Mouse (Mus musculus) testis, adult 2 months (tissue): ENCODE measurements at regions not wholly inside any gene's neighbourhood (a gene's known extent, or its start where the extent isn't known, plus 50 kb on each side); places are given as distances from the start of the nearest gene placed in this dataset.

Source experiments
- H3K27ac ChIP-seq: fragments of 200-500 bp; 2 replicates; pipeline ENCODE4 v1.5.1; 2012; ENCODE audit warnings: low read depth, low read length; ENCODE audit not compliant: control insufficient read depth, insufficient read depth
- H3K27me3 ChIP-seq: fragments of 200-500 bp; 2 replicates; pipeline ENCODE4 v1.6.1; 2012; ENCODE audit warnings: mild to moderate bottlenecking, low read length, moderate library complexity; ENCODE audit not compliant: control insufficient read depth, insufficient read depth
- H3K36me3 ChIP-seq: fragments of 200-500 bp; 2 replicates; pipeline ENCODE4 v1.6.1; 2012; ENCODE audit warnings: mild to moderate bottlenecking, low read length; ENCODE audit not compliant: control insufficient read depth, insufficient read depth
- H3K4me1 ChIP-seq: fragments of 200-500 bp; 2 replicates; pipeline ENCODE4 v1.6.1; 2012; ENCODE audit warnings: low read length; ENCODE audit not compliant: control insufficient read depth, insufficient read depth
- H3K4me3 ChIP-seq: fragments of 200-500 bp; 2 replicates; pipeline ENCODE4 v1.5.1; 2012; ENCODE audit warnings: low read depth, mild to moderate bottlenecking, low read length, moderate library complexity, mixed read lengths; ENCODE audit not compliant: control insufficient read depth
- CTCF ChIP-seq: fragments of 200-500 bp; IDR thresholded peaks from 2 replicates; pipeline ENCODE4 v1.5.1; 2012; ENCODE audit warnings: low read depth, mild to moderate bottlenecking, inconsistent platforms, low read length, moderate library complexity; ENCODE audit not compliant: control insufficient read depth, insufficient read depth, insufficient replicate concordance
- POLR2A ChIP-seq: fragments of 200-500 bp; IDR thresholded peaks from 2 replicates; pipeline ENCODE4 v1.6.1; 2012; ENCODE audit warnings: low read depth, mild to moderate bottlenecking, inconsistent platforms, low read length, moderate library complexity; ENCODE audit not compliant: control insufficient read depth

GRCm38 (mm10) chr13:114571731-114572130, 113.0 kb upstream of the Fst start:
- Histone ChIP-seq H3K27ac (no peak overlapping the region), H3K27me3 (no peaks in the 10 kb centered on the region), H3K4me3 (no peak overlapping the region), H3K4me1 (no peaks in the 10 kb centered on the region), H3K36me3 (no peaks in the 10 kb centered on the region)
- TF ChIP-seq POLR2A = no peak
- no peak for TF ChIP-seq CTCF

DNA sequence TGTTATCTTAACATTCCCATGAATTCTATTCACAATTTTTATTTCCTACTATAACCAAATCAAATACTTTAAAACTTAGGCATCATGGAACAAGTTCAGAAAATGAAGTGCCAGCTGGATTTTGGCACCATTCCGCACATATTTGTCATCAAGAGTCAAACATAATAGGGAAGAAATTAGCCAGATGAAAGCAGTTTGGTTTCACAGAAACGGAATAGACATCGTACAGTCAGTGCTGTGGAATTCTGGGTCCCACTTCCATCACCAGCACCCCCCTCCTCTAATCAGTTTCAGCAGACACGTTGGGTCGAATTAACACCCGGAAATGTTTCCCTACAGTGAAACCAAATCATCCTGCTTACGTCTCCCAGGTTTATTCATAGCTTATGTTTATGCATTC, 125.8 kb upstream of the Fst start:
- H3K36me3 ChIP-seq = no peaks in the 10 kb centered on the region
- H3K27ac ChIP-seq = no peak overlapping the region
- no peaks in the 10 kb centered on the region for H3K4me1 ChIP-seq
- H3K27me3 ChIP-seq = no peaks in the 10 kb centered on the region
- no peak overlapping the region for H3K4me3 ChIP-seq
- no peak for TF ChIP-seq CTCF

- Histone ChIP-seq H3K27me3 (no peaks in the 10 kb centered on the region), H3K27ac (no peak overlapping the region), H3K36me3 (no peaks in the 10 kb centered on the region), H3K4me3 (no peak overlapping the region), H3K4me1 (no peaks in the 10 kb centered on the region)
- TF ChIP-seq POLR2A = no peak
- no peak for TF ChIP-seq CTCF
These were observed 128.9 kb upstream of the Fst start for GRCm38 (mm10) chr13:114587621-114588020.

- Histone ChIP-seq H3K27ac (no peak overlapping the region), H3K4me3 (peak overlapping the region; percentile 41)
These were observed 144.6 kb upstream of the Fst start for GRCm38 (mm10) chr13:114603341-114603740.

DNA sequence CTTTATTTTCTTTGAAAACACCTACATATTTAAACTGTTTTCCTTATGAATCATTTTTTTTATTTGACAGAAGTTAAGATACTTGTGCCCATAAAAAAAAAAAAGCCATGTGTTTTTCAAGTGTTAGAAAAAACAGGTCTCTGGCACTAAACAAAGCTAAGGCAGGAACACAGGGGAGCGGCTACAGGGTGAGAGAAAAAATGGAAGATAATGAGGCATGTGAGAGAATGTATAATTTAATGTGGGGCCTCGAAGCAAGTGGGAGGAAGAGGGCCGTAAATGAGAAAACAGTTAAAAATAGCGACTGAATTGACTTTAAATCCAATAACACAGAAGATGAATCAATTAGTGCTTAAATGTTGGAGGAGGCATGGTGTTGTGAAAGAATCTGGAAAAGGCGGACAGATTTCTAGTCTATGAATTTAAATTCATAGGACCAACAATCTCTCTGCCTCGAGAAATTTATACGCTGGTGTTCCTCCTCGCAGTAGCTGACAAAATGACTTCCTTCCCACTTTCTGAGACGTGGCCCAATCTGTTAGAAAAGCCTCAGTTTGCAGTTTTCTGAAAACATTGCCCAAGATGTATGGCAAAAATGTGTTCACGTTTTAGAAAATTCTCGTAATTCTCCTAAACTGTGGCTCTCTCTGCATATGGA, 145.4 kb upstream of the Fst start:
- TF ChIP-seq CTCF (no peak), POLR2A (no peak)
- Histone ChIP-seq H3K4me1 (peaks cover 5% of the 10 kb centered on the region), H3K36me3 (no peaks in the 10 kb centered on the region), H3K27ac (no peak overlapping the region), H3K4me3 (no peak overlapping the region), H3K27me3 (no peaks in the 10 kb centered on the region)

More at GRCm38 (mm10) chr13:114603341-114603740, 144.6 kb upstream of the Fst start:
- Histone ChIP-seq H3K27me3 (no peaks in the 10 kb centered on the region), H3K36me3 (no peaks in the 10 kb centered on the region), H3K4me1 (peaks cover 5% of the 10 kb centered on the region)
- TF ChIP-seq POLR2A = no peak
- TF ChIP-seq CTCF = no peak

DNA sequence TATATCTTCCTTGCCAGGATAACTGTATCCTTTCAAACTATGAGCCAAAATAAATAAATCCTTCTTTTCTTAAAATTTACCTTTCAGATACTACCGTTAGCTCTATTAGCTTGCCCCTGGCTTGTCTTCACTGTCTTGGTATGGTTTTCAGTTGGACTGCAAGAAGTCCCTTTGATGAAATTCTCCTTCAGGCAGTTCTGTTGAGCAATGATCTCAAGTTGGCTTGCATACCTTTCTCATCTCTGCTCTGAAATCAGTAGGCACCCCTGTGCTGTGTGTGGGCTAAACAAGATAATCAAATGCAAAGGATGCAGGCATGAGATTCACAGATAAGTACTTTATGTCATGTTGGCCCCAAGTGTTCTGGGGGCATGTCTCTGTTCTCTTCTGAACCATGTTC, 155.2 kb upstream of the Fst start:
- H3K27ac ChIP-seq = no peak overlapping the region
- H3K4me1 ChIP-seq = no peaks in the 10 kb centered on the region
- TF ChIP-seq POLR2A = no peak
- TF ChIP-seq CTCF = no peak
- H3K27me3 ChIP-seq = no peaks in the 10 kb centered on the region
- no peak overlapping the region for H3K4me3 ChIP-seq
- H3K36me3 ChIP-seq = no peaks in the 10 kb centered on the region

DNA sequence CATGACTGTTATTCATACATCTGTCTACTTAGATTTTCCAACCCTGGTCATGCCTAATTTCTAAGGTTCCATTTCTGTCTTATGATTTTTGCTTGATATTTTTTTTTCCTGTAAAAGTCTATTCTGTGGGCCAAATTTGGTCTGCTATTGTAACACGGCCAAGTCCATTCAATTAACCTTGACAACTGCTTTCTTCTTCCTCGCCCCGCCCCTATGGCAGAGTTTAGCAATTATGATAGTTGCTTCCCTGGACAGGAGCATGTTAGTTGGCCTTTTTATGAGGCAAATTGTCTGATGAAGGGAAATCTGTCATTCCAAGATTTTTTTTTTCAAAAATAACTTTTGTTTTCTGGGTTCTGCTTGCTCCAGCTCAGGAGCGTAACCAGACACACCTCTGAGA, 160.7 kb upstream of the Fst start:
- no peak overlapping the region for H3K4me3 ChIP-seq
- no peak overlapping the region for H3K27ac ChIP-seq
- H3K4me1 ChIP-seq = no peaks in the 10 kb centered on the region
- H3K36me3 ChIP-seq = no peaks in the 10 kb centered on the region
- TF ChIP-seq CTCF (no peak), POLR2A (no peak)
- no peaks in the 10 kb centered on the region for H3K27me3 ChIP-seq

DNA sequence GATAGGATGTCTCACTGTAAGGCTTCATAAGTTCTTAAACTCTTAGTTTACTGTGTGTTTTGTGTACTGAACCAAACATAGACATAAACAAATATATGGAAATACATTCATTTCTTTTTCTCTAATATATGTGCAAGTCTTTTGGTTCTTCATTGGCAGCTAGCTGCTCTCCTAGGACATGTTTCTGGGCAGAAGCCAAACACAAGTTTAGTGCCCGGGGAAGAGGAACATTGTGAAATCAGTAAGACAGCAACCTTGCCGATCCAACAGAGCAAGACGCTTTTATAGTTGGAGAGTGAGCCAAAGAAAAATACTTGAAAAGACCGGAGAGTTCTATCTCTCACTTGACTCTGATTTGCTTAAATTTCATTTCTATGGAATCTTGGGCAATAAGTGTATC, 178.0 kb upstream of the Fst start:
- Histone ChIP-seq H3K4me1 (no peaks in the 10 kb centered on the region), H3K4me3 (no peak overlapping the region), H3K27ac (no peak overlapping the region), H3K27me3 (no peaks in the 10 kb centered on the region), H3K36me3 (no peaks in the 10 kb centered on the region)
- no peak for TF ChIP-seq CTCF

- TF ChIP-seq CTCF (no peak), POLR2A (no peak)
- Histone ChIP-seq H3K4me3 (no peak overlapping the region), H3K27me3 (no peaks in the 10 kb centered on the region), H3K4me1 (no peaks in the 10 kb centered on the region), H3K36me3 (no peaks in the 10 kb centered on the region), H3K27ac (no peak overlapping the region)
These were observed 178.5 kb upstream of the Mocs2 start for GRCm38 (mm10) chr13:114639531-114639930.
